ENCODE assay signal across 9 mouse cellular contexts in the genomic region with DNA sequence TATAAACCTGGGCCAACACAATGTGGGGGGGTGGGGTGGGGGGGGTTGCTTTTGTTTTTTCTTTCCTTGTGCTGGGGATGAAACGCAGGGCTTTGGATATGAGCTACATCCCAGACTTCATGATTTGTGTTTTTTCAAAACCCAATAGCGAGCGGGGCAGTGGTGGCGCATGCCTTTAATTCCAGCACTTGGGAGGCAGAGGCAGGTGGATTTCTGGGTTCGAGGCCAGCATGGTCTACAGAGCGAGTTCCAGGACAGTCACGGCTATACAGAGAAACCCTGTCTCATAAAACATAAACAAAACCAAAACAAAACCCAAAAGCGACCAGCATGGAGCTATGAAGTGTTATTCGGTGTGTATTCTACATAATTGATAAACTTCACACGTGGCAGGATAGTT. TPM values are rescaled to one million over a fixed set of nuclear protein-coding genes. Genes with fewer than 3 reads are reported as not detected.
DNase-seq lines count a peak whose midpoint lies in the region; ATAC-seq and TF ChIP-seq lines count a peak whose summit lies in the region.
"Had no signal": no experiment of that assay in that cellular context is flagged by ENCODE, and none has a peak within 500 bp of the region (broad histone marks: within the 10 kb centered on the region; RNA-seq: fewer than 3 reads in every experiment).

No protein-coding gene starts in this region.

- 69% methylated on average over 10 of the region's 10 CpGs for WGBS in lung, embryonic 14.5 days
- WGBS in lung, adult 2 months = 71% methylated on average over 10 of the region's 10 CpGs
- 74% methylated on average over 10 of the region's 10 CpGs for WGBS in intestine, embryonic 15.5 days
- 70% methylated on average over 10 of the region's 10 CpGs for WGBS in stomach, embryonic 15.5 days

- H3K27me3 ChIP-seq in lung, embryonic 14.5 days (ENCODE audit: insufficient read depth, low read length) = no peaks in the 10 kb centered on the region
- H3K27me3 ChIP-seq in intestine, embryonic 15.5 days (replicated peaks) = no peaks in the 10 kb centered on the region
- H3K27me3 ChIP-seq in stomach, embryonic 15.5 days (replicated peaks) = no peaks in the 10 kb centered on the region

- H3K9me3 ChIP-seq in lung, embryonic 14.5 days (ENCODE audit: low read depth, low read length) = no peaks in the 10 kb centered on the region
- H3K9me3 ChIP-seq in intestine, embryonic 15.5 days = no peaks in the 10 kb centered on the region
- no peaks in the 10 kb centered on the region for H3K9me3 ChIP-seq in stomach, embryonic 15.5 days

- no peak overlapping the region for H3K9ac ChIP-seq in lung, embryonic 14.5 days
- no peak overlapping the region for H3K9ac ChIP-seq in intestine, embryonic 15.5 days
- H3K9ac ChIP-seq in stomach, embryonic 15.5 days = no peak overlapping the region

- H3K4me1 ChIP-seq in lung, embryonic 14.5 days (ENCODE audit: insufficient read depth) = 0 out of 2 replicates have a peak, but pooled peaks cover 2% of the 10 kb centered on the region
- peaks cover 6% of the 10 kb centered on the region; the same call in 1 of the 2 replicates for H3K4me1 ChIP-seq in lung, adult 2 months (ENCODE audit: control insufficient read depth, insufficient read depth, low read length)
- no peaks in the 10 kb centered on the region for H3K4me1 ChIP-seq in intestine, embryonic 15.5 days (replicated peaks)
- no peaks in the 10 kb centered on the region for H3K4me1 ChIP-seq in stomach, embryonic 15.5 days

- peak overlapping the region; percentile 87 for H3K27ac ChIP-seq in lung, embryonic 14.5 days (ENCODE audit: low read depth)
- H3K27ac ChIP-seq in intestine, embryonic 15.5 days = 0 out of 2 replicates have a peak overlapping the region, but pooled peaks have one; percentile 98
- peak overlapping the region; percentile 91 for H3K27ac ChIP-seq in stomach, embryonic 15.5 days

- no peak for TF ChIP-seq POLR2A in lung, adult 2 months (IDR thresholded peaks at IDR 0.05; ENCODE audit: borderline replicate concordance, extremely low read depth, low read depth, low read length)

- H3K4me3 ChIP-seq in lung, embryonic 14.5 days (ENCODE audit: low read depth, low read length) = peak overlapping the region; percentile 78
- no peak overlapping the region for H3K4me3 ChIP-seq in lung, adult 2 months (replicated peaks; ENCODE audit: extremely low read depth, low read depth, low read length)
- peak overlapping the region; percentile 87; the same call in 1 of the 2 replicates for H3K4me3 ChIP-seq in intestine, embryonic 15.5 days (replicated peaks)
- peak overlapping the region; percentile 81 for H3K4me3 ChIP-seq in stomach, embryonic 15.5 days (replicated peaks)

- ATAC-seq in lung, embryonic 14.5 days (ENCODE audit: insufficient read depth) = peak; percentile 1; the same call in 1 of the 2 replicates
- no peak for ATAC-seq in intestine, embryonic 15.5 days
- no peak for ATAC-seq in stomach, embryonic 15.5 days (ENCODE audit: insufficient read depth, low FRiP score, low read depth)

- TF ChIP-seq CTCF in lung, embryonic 14.5 days (IDR thresholded peaks at IDR 0.05; ENCODE audit: low read depth) = no peak
- no peak for TF ChIP-seq CTCF in lung, adult 2 months (IDR thresholded peaks at IDR 0.05; ENCODE audit: insufficient read depth, low read length)

- H3K36me3 ChIP-seq in lung, embryonic 14.5 days (ENCODE audit: insufficient read depth) = no peaks in the 10 kb centered on the region
- H3K36me3 ChIP-seq in intestine, embryonic 15.5 days = no peaks in the 10 kb centered on the region
- H3K36me3 ChIP-seq in stomach, embryonic 15.5 days = no peaks in the 10 kb centered on the region

- peak overlapping the region; percentile 94 for H3K4me2 ChIP-seq in lung, embryonic 14.5 days
- H3K4me2 ChIP-seq in intestine, embryonic 15.5 days (replicated peaks) = peak overlapping the region; percentile 92
- peak overlapping the region; percentile 90 for H3K4me2 ChIP-seq in stomach, embryonic 15.5 days

- DNase-seq in cerebellum, adult 9-10 months = peak; percentile 34
- DNase-seq in cerebellum, adult 18-20 months = no peak
- DNase-seq in lung, embryonic 14.5 days = no peak
- no peak for DNase-seq in lung, adult 2 months
- DNase-seq in left cerebral cortex, adult 18-20 months (ENCODE audit: low spot score in 2 of 2) = no peak
- no peak for DNase-seq in ovary, adult 18-20 months (ENCODE audit: low spot score)
- DNase-seq: thymus, postnatal 36 days had no signal

RNA-seq across cellular contexts. Expression of gene Pdk1, which starts 0.9 kb away (rescaled TPM):
- polyA plus RNA-seq in lung, embryonic 14.5 days (2014; fragmentation: Nextera tagmentation; extraction: Ambion mirVana) = 45.1 and 54.4 TPM in 2 replicates
- 8.6 and 9.3 TPM in 2 replicates for polyA plus RNA-seq in lung, adult 2 months (2012; rRNA removed)
- 66.8 and 78.3 TPM in 2 replicates for polyA plus RNA-seq in intestine, embryonic 15.5 days (2015; fragmentation: Nextera tagmentation; extraction: Ambion mirVana)
- 67.2 and 69.8 TPM in 2 replicates for polyA plus RNA-seq in stomach, embryonic 15.5 days (2015; fragmentation: Nextera tagmentation; extraction: Ambion mirVana)
- 10 to 100 TPM; 44.8 to 52.9 TPM for total RNA-seq in left cerebral cortex, adult 18-20 months (2021)
